Mouse (Mus musculus) limb, embryonic 15.5 days (tissue): ENCODE measurements around the gene Tmem41a. TPM values are rescaled to one million over a fixed set of nuclear protein-coding genes. Genes with fewer than 3 reads are reported as not detected.
"Not testable (repeated sequence)": the region's sequence is repeated elsewhere in the genome, so short reads cannot be mapped to it uniquely, and the experiment has no call there.

Experiments used
- ATAC-seq: fragments of 200-750 bp; cut with Nextera tagmentation; 2 replicates; pipeline ENCODE4 v1.8.0; 2017; ENCODE audit warnings: low read depth, moderate TSS enrichment; ENCODE audit not compliant: insufficient number of reproducible peaks, low FRiP score, low TSS enrichment
- H3K27ac ChIP-seq: fragments of 300-500 bp; sonication (generic); 2 replicates; pipeline ENCODE4 v1.5.1; 2015; ENCODE audit warnings: moderate library complexity, mild to moderate bottlenecking, inconsistent platforms
- H3K27me3 ChIP-seq: fragments of 300-500 bp; sonication (generic); 2 replicates; pipeline ENCODE4 v1.6.1; 2015; ENCODE audit warnings: inconsistent platforms
- H3K36me3 ChIP-seq: fragments of 300-500 bp; sonication (generic); 2 replicates; pipeline ENCODE4 v1.6.1; 2015; ENCODE audit warnings: inconsistent platforms
- H3K4me1 ChIP-seq: fragments of 300-500 bp; sonication (generic); 2 replicates; pipeline ENCODE4 v1.6.1; 2015; ENCODE audit warnings: inconsistent platforms
- H3K4me2 ChIP-seq: fragments of 300-500 bp; sonication (generic); 2 replicates; pipeline ENCODE4 v1.6.1; 2015; ENCODE audit warnings: mild to moderate bottlenecking, inconsistent platforms
- H3K4me3 ChIP-seq: fragments of 300-500 bp; sonication (generic); 2 replicates; pipeline ENCODE4 v1.5.1; 2015; ENCODE audit warnings: mild to moderate bottlenecking, inconsistent platforms
- H3K9ac ChIP-seq: fragments of 300-500 bp; sonication (generic); 2 replicates; pipeline ENCODE4 v1.6.1; 2015; ENCODE audit warnings: inconsistent platforms
- H3K9me3 ChIP-seq: fragments of 300-500 bp; sonication (generic); 2 replicates; pipeline ENCODE4 v1.6.1; 2016; ENCODE audit warnings: inconsistent platforms
- WGBS: fragments of 180-500 bp; shearing (Covaris S2); methylation state at CpG from one replicate; pipeline ENCODE4 v1.1.7; 2015; 5-methylcytosine and 5-hydroxymethylcytosine counted together
- polyA plus RNA-seq: library from polyadenylated mRNA; unstranded; fragments of >200 nt; fragmentation: Nextera tagmentation; extraction: Ambion mirVana; gene quantifications from 2 replicates; pipeline ENCODE4 v1.2.1, GENCODE M21; 2015

Tmem41a gene
- polyA plus RNA-seq, result 40.8 and 45.2 TPM in 2 replicates

DNA sequence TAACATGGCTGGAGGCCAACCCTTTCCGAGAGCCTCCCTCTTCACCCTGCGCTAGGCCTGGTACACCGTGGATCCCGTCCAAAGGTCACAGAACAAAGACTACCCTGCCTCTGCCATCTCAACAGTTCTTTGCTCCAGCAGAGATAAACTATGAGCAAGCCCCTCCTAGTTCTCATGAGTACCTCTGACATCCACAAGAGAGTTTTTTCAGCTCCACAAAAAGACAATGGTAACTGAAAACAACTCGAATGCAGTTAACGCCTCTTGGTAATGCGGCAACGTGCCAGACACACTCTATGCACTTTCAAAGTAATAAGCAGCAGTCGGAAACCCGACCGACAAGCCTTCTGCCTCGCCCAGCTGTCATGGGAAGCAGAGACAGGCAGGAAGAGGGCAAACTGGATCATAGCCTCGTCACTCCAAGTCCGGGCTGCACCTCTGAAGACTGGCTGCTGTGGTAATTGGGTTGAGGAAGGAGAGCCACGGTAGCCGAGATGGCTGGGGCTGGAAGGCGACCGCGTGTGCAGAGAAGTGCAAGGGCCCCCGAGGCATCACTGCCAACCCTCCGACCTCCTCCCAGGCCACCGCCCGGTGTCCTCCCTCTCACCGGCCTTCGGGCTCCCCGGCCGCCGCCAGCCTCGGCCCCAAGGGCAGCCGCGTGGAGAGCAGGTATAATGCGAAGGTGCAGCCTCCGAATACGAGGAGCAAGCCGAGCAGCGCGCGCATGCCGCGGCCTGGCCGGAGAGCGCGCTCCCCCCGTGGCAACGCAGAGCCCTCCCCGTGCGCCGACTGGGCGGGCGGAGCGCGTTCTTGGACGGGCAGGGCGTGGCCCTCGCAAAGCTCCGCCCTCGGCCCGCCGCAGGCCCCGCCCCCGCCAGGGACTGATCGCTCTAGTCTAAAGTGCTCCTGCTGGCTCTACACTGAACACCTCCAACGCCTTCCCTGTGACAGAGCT, at the start of gene Tmem41a:
Tmem41a (minus strand) TSS at position 792 of the 955 bp plus-strand sequence.
- H3K9ac ChIP-seq, result peak within 1 kb of the TSS; percentile 74
- peak; percentile 95 for ATAC-seq
- peak within 1 kb of the TSS; percentile 86 for H3K4me2 ChIP-seq
- H3K27me3 ChIP-seq, result no peaks in the 10 kb centered on the region
- peak within 1 kb of the TSS; percentile 82 for H3K4me3 ChIP-seq
- no peaks in the 10 kb centered on the region for H3K9me3 ChIP-seq
- no peaks in the 10 kb centered on the region for H3K36me3 ChIP-seq
- peak within 1 kb of the TSS; percentile 78 for H3K27ac ChIP-seq
- WGBS, result under 1% methylated on average over 62 of the region's 63 CpGs
- peaks cover 10% of the 10 kb centered on the region for H3K4me1 ChIP-seq

- H3K4me1 ChIP-seq, result no peaks in the 10 kb centered on the region
- no peaks in the 10 kb centered on the region for H3K9me3 ChIP-seq
- H3K9ac ChIP-seq, result no peak overlapping the region
- no peaks in the 10 kb centered on the region for H3K36me3 ChIP-seq
- H3K4me3 ChIP-seq, result no peak overlapping the region
- peak overlapping the region; percentile 47; the same call in 1 of the 2 replicates for H3K27ac ChIP-seq
- ATAC-seq, result no peak
- no peaks in the 10 kb centered on the region for H3K27me3 ChIP-seq
- WGBS, result 48% methylated on average over 4 of the region's 4 CpGs
- no peak overlapping the region for H3K4me2 ChIP-seq
Measured at GRCm38 (mm10) chr16:21996402-21996801, 49.0 kb upstream of the Tmem41a start.

GRCm38 (mm10) chr16:21995304-21995703, 48.0 kb upstream of the Tmem41a start, which contains the start of gene Liph:
Gene Liph, minus strand, starts transcription at chr16:21995663.
- Histone ChIP-seq H3K4me2 (peak within 1 kb of the TSS; percentile 40), H3K36me3 (no peaks in the 10 kb centered on the region), H3K27me3 (no peaks in the 10 kb centered on the region), H3K9me3 (no peaks in the 10 kb centered on the region), H3K9ac (no peak within 1 kb of the TSS), H3K4me3 (peak within 1 kb of the TSS; percentile 16; the same call in 1 of the 2 replicates), H3K4me1 (no peaks in the 10 kb centered on the region), H3K27ac (peak within 1 kb of the TSS; percentile 47; the same call in 1 of the 2 replicates)
- no peak for ATAC-seq
- WGBS, result 5% methylated on average over 16 of the region's 16 CpGs

DNA sequence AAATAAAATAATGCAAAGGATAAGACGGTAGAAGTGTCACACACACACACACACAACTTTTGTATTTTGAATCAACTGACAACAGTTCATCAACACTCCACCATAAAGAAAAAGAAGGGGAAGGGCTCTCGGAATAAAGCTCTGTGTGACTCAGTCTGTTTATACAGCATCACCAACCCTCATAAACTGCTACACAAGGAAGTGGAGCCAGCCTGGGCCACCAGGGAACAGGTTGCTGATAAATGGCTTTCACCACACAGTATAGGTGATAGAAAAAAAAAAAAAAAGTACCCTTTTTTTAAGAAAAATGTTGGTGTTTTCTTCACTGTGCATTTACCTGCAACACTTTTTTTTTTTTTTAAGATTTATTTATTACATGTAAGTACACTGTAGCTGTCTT, 44.4 kb upstream of the Tmem41a start:
- no peaks in the 10 kb centered on the region for H3K9me3 ChIP-seq
- H3K4me3 ChIP-seq, result no peak overlapping the region
- no peaks in the 10 kb centered on the region for H3K27me3 ChIP-seq
- H3K4me2 ChIP-seq, result no peak overlapping the region
- ATAC-seq, result no peak
- no peak overlapping the region for H3K9ac ChIP-seq
- no peak overlapping the region for H3K27ac ChIP-seq
- H3K4me1 ChIP-seq, result no peaks in the 10 kb centered on the region
- H3K36me3 ChIP-seq, result no peaks in the 10 kb centered on the region
- 73% methylated on average over 2 of the region's 2 CpGs for WGBS

GRCm38 (mm10) chr16:21990893-21991292, 43.5 kb upstream of the Tmem41a start:
- H3K9ac ChIP-seq, ATAC-seq, H3K4me1 ChIP-seq, H3K4me2 ChIP-seq, H3K36me3 ChIP-seq, H3K9me3 ChIP-seq, H3K27ac ChIP-seq, H3K27me3 ChIP-seq, H3K4me3 ChIP-seq: not testable (repeated sequence)

DNA sequence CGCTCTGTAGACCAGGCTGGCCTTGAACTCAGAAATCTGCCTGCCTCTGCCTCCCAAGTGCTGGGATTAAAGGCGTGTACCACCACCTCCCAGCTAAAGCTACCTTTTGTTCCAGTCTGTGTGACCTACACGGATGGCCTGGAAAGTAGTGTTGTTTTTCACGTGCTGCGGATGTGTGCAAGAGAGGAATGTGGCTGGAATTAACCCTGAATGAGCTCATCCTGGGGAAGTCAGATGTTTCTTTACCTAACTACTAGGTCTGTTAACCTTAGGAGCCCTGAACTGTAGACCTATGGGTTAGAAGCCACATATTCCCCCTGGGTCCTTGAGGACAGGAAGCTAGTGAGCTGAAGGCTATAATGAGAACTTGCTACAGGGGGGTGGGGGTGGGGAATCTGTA, 40.6 kb upstream of the Tmem41a start:
- Histone ChIP-seq H3K27ac (no peak overlapping the region), H3K4me3 (no peak overlapping the region), H3K27me3 (no peaks in the 10 kb centered on the region), H3K4me2 (no peak overlapping the region), H3K4me1 (no peaks in the 10 kb centered on the region), H3K9me3 (no peaks in the 10 kb centered on the region), H3K9ac (no peak overlapping the region), H3K36me3 (no peaks in the 10 kb centered on the region)
- ATAC-seq, result no peak
- WGBS, result 58% methylated on average over 5 of the region's 5 CpGs

DNA sequence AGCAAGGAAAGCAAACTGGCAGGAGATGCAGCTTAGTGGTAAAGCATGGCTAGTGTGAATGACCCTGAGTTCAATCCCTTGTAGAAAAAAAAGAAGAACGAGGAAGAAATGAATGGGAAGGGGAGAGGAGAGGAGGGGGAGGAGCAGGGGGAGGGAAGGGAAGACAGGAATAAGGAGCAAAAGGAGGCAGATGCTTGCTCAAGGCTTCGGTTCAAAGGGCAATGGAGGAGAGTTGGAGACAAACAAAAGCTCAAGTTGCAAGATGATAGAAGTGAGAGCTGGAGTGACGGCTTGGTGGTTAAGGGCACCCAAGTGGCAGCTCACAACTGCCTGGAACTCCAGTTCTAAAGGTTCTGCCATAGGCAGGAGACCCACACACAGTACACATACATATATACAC, 38.8 kb upstream of the Tmem41a start:
- ATAC-seq, result no peak
- H3K9ac ChIP-seq, result no peak overlapping the region
- WGBS, result 44% methylated on average over 3 of the region's 3 CpGs
- H3K4me3 ChIP-seq, result no peak overlapping the region
- H3K36me3 ChIP-seq, result no peaks in the 10 kb centered on the region
- H3K27ac ChIP-seq, result no peak overlapping the region
- H3K4me2 ChIP-seq, result no peak overlapping the region
- no peaks in the 10 kb centered on the region for H3K9me3 ChIP-seq
- no peaks in the 10 kb centered on the region for H3K27me3 ChIP-seq
- no peaks in the 10 kb centered on the region for H3K4me1 ChIP-seq

DNA sequence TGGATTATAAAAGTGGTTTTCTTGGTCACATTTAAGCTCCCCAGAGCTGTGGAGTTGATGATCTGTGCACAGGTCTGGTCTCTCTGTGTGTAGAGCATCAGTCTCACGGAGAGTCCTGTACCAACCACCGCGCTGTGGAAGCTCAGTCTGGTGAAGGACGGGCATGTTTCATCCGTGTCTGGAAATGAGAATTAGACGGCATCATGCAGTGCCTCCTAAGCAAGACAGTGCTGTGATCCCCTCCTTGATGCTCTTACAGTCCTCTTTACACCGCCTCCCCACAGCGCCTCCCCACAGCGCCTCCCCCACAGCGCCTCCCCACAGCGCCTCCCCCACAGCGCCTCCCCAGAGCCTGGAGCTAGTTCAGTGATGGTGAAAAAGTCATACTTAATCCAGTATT, 36.7 kb upstream of the Tmem41a start:
- no peak for ATAC-seq
- no peaks in the 10 kb centered on the region for H3K27me3 ChIP-seq

GRCm38 (mm10) chr16:21983581-21983980, 36.2 kb upstream of the Tmem41a start:
- Histone ChIP-seq H3K36me3 (no peaks in the 10 kb centered on the region), H3K9me3 (no peaks in the 10 kb centered on the region), H3K9ac (no peak overlapping the region), H3K27ac (no peak overlapping the region), H3K4me1 (no peaks in the 10 kb centered on the region), H3K4me3 (no peak overlapping the region), H3K27me3 (no peaks in the 10 kb centered on the region), H3K4me2 (no peak overlapping the region)
- WGBS, result 93% methylated on average over 4 of the region's 4 CpGs
- ATAC-seq, result no peak

More for the DNA sequence above, 36.7 kb upstream of the Tmem41a start:
- no peaks in the 10 kb centered on the region for H3K4me1 ChIP-seq
- 91% methylated on average over 12 of the region's 12 CpGs for WGBS
- H3K36me3 ChIP-seq, result no peaks in the 10 kb centered on the region
- H3K27ac ChIP-seq, result no peak overlapping the region
- H3K4me3 ChIP-seq, result no peak overlapping the region
- H3K4me2 ChIP-seq, result no peak overlapping the region
- H3K9me3 ChIP-seq, result no peaks in the 10 kb centered on the region
- no peak overlapping the region for H3K9ac ChIP-seq

DNA sequence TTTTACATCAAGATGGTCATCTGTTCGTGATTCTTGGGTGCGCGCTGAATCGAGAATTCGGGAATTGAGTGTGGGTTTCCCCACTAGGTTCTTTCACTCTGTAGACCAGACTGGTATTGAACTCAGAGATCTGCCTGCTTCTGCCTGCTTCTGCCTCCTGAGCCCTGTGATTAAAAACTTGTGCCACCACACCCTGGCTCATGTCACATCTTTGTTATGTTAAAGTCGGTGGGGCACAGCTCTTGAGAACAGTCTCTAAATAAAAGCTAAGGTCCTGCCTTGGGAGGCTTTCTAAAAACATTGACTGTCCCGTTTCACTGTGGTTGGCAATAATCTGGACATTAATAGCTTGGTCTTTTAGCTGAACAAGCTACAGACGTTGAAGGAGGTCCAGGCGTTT, 35.8 kb upstream of the Tmem41a start:
- Histone ChIP-seq H3K4me1 (no peaks in the 10 kb centered on the region), H3K27ac (no peak overlapping the region), H3K36me3 (no peaks in the 10 kb centered on the region), H3K4me3 (no peak overlapping the region), H3K4me2 (no peak overlapping the region), H3K27me3 (no peaks in the 10 kb centered on the region), H3K9me3 (no peaks in the 10 kb centered on the region), H3K9ac (no peak overlapping the region)
- no peak for ATAC-seq
- WGBS, result 91% methylated on average over 9 of the region's 9 CpGs

- Histone ChIP-seq H3K9me3 (no peaks in the 10 kb centered on the region), H3K27ac (no peak overlapping the region), H3K36me3 (no peaks in the 10 kb centered on the region), H3K4me1 (peaks cover 6% of the 10 kb centered on the region), H3K27me3 (no peaks in the 10 kb centered on the region), H3K4me3 (no peak overlapping the region), H3K4me2 (no peak overlapping the region), H3K9ac (no peak overlapping the region)
- 57% methylated on average over 5 of the region's 5 CpGs for WGBS
- ATAC-seq, result no peak
Measured at GRCm38 (mm10) chr16:21977347-21977746, 30.0 kb upstream of the Tmem41a start.

DNA sequence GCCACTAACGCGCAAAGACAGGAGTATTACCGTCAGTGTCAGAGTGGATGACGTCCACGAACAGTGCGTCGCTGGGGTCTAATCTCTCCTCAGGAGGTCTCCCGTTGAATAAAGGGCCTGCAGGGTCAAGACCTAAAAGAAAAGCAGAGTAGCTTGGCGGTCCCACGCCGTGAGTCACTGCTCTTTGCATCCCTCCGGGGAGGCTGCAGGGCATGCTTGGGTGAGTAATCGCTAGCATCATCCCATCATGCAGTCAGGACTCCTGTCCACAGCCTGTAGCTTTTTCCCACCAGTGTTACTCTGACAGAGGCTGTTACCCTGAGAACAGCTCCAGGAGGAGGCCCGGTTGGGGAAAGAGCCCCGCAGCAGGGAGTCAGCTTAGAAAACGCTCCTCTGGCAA, 28.9 kb upstream of the Tmem41a start:
- Histone ChIP-seq H3K27me3 (no peaks in the 10 kb centered on the region), H3K9ac (no peak overlapping the region), H3K9me3 (no peaks in the 10 kb centered on the region), H3K4me2 (peak overlapping the region; percentile 31), H3K36me3 (no peaks in the 10 kb centered on the region), H3K4me1 (peaks cover 6% of the 10 kb centered on the region), H3K27ac (no peak overlapping the region), H3K4me3 (no peak overlapping the region)
- no peak for ATAC-seq
- 5% methylated on average over 16 of the region's 16 CpGs for WGBS
